Mouse (Mus musculus): Measurements from ENCODE around the gene Gm28729.

The Gm28729 gene

GRCm38 (mm10) chr9:96461607-96462006 lies 63.5 kb downstream of the Gm28729 start:
- DNase-seq (ENCODE audit: low spot score in 2 of 2): no peak

- no peak for DNase-seq (ENCODE audit: low spot score in 2 of 2)
These were observed 64.8 kb downstream of the Gm28729 start for GRCm38 (mm10) chr9:96460117-96460865.

- DNase-seq (ENCODE audit: low spot score in 2 of 2): no peak
These were observed 69.4 kb downstream of the Gm28729 start for GRCm38 (mm10) chr9:96455618-96456017.

- no peak for DNase-seq (ENCODE audit: low spot score in 2 of 2)
These were observed 72.1 kb downstream of the Gm28729 start for GRCm38 (mm10) chr9:96452956-96453355.

- no peak for DNase-seq (ENCODE audit: low spot score in 2 of 2)
These were observed 74.0 kb downstream of the Gm28729 start for GRCm38 (mm10) chr9:96450900-96451720.

- DNase-seq (ENCODE audit: low spot score in 2 of 2): no peak
These were observed 75.5 kb downstream of the Gm28729 start for GRCm38 (mm10) chr9:96449514-96449913.

GRCm38 (mm10) chr9:96445351-96445750 lies 79.7 kb downstream of the Gm28729 start:
- DNase-seq (ENCODE audit: low spot score in 2 of 2): no peak

- DNase-seq (ENCODE audit: low spot score in 2 of 2): no peak
These were observed 83.0 kb downstream of the Gm28729 start for GRCm38 (mm10) chr9:96442081-96442480.

GRCm38 (mm10) chr9:96438334-96438871 lies 86.7 kb downstream of the Gm28729 start:
- peak; percentile 13 to 39 for DNase-seq (ENCODE audit: low spot score in 2 of 2)

GRCm38 (mm10) chr9:96437805-96438333 lies 87.2 kb downstream of the Gm28729 start:
- peak; percentile 11 to 50 for DNase-seq (ENCODE audit: low spot score in 2 of 2)

- no peak for DNase-seq (ENCODE audit: low spot score in 2 of 2)
These were observed 87.9 kb downstream of the Gm28729 start for GRCm38 (mm10) chr9:96436901-96437804.

Measured in urinary bladder, adult 18-20 months (tissue).